Mouse (Mus musculus): ENCODE results near the gene Txndc12. TPM values are rescaled to one million over a fixed set of nuclear protein-coding genes. Genes with fewer than 3 reads are reported as not detected.

Gene Txndc12
- polyA plus RNA-seq (2015; fragmentation: Nextera tagmentation; extraction: Ambion mirVana) = 19.6 and 28.7 TPM in 2 replicates

GRCm38 (mm10) chr4:108834115-108834970 lies at the start of gene Txndc12:
Txndc12 (plus strand) TSS chr4:108834601.

DNA sequence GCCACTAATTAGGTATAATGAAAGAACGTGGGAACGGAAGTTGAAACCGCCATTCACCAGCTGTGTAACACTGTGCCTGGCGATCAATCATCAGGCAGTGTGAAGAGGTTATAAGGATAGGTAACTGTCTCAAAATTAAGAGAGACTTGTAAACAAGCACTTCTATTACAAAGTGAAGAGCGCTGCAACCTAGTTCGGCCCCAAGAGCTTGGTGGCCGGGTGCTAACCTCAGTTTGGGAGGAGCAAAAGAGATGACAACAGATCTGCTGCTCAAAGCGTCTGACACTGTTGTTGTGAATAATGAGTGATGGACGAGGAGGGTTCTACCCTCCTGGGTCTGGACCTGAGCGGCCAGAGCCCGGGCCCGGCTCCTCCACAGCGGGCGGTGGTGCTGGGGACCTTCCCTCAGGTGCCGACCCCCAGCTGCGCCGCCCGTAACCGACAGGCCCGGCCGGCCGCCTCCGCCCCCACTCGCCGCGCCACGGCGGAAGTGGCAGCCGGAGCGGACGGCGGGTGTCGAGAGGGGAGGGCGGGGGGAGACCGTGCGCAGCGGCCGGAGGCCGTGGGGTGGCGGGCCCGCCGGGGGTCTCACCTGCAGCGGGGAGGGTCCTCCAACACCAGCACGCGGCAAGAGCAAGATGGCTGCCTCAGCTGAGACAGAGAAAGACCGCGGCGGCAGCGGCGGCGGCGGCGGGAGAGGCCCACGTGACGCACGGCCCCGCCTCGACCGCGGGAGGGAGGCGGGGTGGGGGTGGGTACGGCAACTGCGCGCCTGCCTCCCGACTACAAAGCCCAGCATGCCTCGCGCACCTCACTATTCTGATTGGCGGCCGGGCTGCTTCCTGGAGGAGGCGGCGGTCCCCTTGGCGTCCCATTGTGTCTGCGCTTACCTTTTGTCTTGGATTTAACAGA lies 1.2 kb upstream of the Txndc12 start, which contains the start of gene Btf3l4:
Btf3l4 (minus strand) TSS at position 699 of the 912 bp plus-strand sequence.

DNA sequence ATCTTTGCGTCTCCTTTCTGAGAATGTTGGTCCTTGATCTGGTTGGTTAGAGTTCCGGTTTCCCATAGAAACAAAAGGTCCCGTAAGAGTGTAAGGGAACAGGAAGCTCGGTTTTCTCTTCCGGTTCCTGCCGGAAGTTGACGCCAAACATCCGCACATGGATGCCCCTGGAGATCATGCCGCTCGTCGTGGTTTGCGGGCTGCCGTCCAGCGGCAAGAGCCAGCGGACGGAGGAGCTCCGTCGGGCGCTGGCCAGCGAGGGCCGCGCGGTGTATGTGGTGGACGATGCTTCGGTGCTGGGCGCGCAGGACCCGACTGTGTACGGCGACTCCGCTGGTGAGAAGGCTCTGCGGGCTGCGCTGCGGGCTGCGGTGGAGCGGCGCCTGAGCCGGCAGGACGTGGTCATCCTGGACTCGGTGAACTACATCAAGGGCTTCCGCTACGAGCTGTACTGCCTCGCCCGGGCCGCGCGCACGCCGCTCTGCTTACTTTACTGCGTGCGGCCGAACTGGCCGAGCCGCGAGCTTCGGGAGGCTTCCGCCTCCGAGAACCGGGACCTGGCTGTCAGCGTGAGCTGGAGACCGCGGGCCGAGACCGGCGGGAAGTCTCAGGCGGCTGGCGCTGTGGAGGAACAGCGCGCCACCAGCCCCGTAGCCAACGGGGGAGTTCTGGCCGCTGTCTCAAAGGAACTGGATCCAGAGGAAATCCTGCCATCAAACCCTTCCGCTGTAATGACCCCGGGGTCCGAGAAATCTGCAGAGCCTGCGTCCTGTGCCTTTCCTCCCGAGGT lies 13.5 kb downstream of the Txndc12 start, which contains the start of gene Kti12:
Kti12 (plus strand) TSS at position 71 of the 790 bp plus-strand sequence.

DNA sequence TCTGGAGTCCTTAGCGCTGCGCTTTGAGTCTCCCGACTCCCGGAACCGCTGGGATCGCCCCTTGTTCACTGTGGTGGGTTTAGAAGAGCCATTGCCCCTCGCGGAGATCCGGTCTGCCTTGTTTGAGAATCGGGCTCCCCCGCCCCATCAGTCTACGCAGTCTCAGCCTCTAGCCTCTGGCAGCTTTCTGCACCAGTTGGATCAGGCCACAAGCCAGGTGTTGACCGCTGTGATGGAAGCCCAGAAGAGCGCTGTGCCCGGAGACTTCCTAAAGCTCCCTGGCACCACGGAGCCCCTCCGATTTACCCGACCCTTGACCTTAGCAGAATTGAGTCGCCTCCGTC lies 14.1 kb downstream of the Txndc12 start, which contains the start of gene A730015C16Rik:
A730015C16Rik (minus strand) TSS at position 115 of the 344 bp plus-strand sequence.

GRCm38 (mm10) chr4:108878963-108879822 lies 44.8 kb downstream of the Txndc12 start, which contains the start of gene Rab3b:
Rab3b (plus strand) TSS chr4:108879063.

Other genes with a start within 250 kb of the Txndc12 start
- 13.5 and 16.7 TPM in 2 replicates for gene Cc2d1b, start 214.7 kb upstream of the Txndc12 start, polyA plus RNA-seq (2015; fragmentation: Nextera tagmentation; extraction: Ambion mirVana)
- 0.64 and 1.2 TPM in 2 replicates for gene 3110021N24Rik, start 115.0 kb upstream of the Txndc12 start, polyA plus RNA-seq (2015; fragmentation: Nextera tagmentation; extraction: Ambion mirVana)
- gene Zfyve9, start 53.8 kb upstream of the Txndc12 start, polyA plus RNA-seq (2015; fragmentation: Nextera tagmentation; extraction: Ambion mirVana) = 1.2 and 1.6 TPM in 2 replicates
- gene Btf3l4, start 987 bp upstream of the Txndc12 start, polyA plus RNA-seq (2015; fragmentation: Nextera tagmentation; extraction: Ambion mirVana) = 73.4 and 83.8 TPM in 2 replicates
- 48.6 and 52.7 TPM in 2 replicates for gene Kti12, start 13.2 kb downstream of the Txndc12 start, polyA plus RNA-seq (2015; fragmentation: Nextera tagmentation; extraction: Ambion mirVana)
- gene A730015C16Rik, start 14.0 kb downstream of the Txndc12 start, polyA plus RNA-seq (2015; fragmentation: Nextera tagmentation; extraction: Ambion mirVana) = 0.52 and 1.2 TPM in 2 replicates
- gene Rab3b, start 44.5 kb downstream of the Txndc12 start, polyA plus RNA-seq (2015; fragmentation: Nextera tagmentation; extraction: Ambion mirVana) = 2.9 and 3.7 TPM in 2 replicates
- gene Nrd1, start 166.1 kb downstream of the Txndc12 start, polyA plus RNA-seq (2015; fragmentation: Nextera tagmentation; extraction: Ambion mirVana) = 31.7 and 34.6 TPM in 2 replicates

Measured in spleen, postnatal 0 days (tissue).